Mouse (Mus musculus) monocyte, adult 5-6 weeks (primary cell): ENCODE measurements around the gene Jakmip3. TPM values are rescaled to one million over a fixed set of nuclear protein-coding genes. Genes with fewer than 3 reads are reported as not detected.

Experiments used
- ATAC-seq: fragments of 153-309, 156-312 bp; replicated peaks from 2 replicates; pipeline ENCODE4 v1.8.0; 2017; ENCODE audit warnings: mild to moderate bottlenecking; ENCODE audit not compliant: low TSS enrichment, insufficient number of reproducible peaks, severe bottlenecking, poor library complexity, low FRiP score
- total RNA-seq: library from RNA; stranded (forward); fragments of 200-1000, 200-491, 200-594 nt; gene quantifications from 3 replicates; pipeline ENCODE4 v1.2.3, GENCODE M21; 2017

The Jakmip3 gene
- total RNA-seq: not detected in 3 replicates

DNA sequence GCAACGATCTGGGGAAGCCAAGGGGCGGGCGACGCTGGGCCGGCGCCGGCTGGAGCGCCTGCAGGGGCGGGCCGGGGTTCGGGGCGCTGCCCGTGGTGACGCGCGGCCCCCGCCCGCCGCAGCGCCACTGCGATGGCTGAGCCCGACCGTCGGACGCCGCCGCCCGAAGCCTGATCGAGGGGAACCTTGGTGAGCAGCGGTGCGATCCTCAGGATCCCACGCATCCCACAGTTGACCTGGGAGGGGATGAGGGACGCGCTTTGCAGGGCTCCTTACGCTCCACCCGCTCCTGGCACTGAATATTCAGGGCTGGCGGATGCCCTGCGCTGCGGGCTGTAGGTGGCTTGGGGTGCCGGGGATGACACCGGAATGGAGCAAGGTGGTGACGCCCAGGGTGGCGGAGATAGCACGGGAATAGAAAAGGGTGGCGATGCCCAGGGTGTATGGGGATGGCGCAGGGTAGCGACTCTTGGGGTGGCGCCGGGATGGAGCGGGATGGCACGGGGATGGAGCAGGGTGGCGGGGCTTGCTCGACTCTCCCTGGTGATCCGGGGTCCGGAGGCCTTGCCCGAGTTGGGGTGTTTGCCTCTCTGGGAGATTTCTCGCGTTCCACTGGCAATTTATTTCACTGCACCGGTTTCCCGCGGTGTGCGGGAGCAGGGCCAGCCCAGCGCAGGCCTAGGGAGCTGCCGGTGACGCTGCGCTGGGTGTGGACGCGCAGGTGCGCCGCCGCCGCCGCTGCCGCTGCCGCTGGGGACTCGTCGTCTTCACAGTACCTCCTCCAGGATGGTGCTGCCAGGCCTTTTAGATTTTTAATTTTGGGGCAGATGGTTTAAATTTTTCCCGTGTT lies at the start of gene Jakmip3:
Gene Jakmip3, plus strand, starts transcription at position 119 of the 850 bp plus-strand sequence.
- ATAC-seq: no peak

DNA sequence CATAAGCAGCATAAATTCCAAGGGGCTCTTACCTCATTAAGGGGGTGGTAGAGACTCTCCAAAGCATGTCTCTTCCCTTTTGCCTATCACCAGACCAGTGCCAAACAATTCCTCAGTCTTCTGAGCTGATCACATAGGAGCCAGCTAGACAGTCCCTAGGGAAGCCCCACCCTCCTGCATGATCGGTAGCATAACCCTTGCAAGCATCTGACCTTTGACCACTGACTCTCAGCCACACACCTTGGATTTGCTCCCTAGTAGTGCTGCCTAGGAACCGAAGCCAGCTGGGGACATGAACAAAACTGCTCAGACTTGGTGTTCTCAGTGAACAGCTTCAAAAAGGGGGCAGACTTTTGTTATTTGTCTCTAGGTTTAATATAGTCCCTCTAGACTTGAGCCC lies 42.4 kb upstream of the Jakmip3 start:
- no peak for ATAC-seq

DNA sequence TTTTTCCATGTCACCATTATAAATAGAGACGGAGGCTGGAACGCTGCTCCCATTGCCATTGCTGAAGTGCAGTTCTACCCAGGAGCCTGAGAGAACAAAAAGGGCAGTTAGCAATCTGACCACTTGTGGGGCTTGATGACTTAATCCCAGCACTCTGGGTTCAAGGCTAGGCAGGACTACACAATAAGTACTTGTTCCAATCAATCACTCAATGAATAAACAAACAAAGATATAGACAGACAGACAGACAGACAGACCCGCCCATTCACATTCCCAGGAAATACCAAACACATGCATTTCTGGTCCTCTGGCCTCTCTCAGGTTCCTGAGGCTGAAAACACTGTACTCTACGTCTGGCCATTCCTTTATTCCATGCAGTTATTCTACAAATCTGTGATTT lies 41.8 kb upstream of the Jakmip3 start:
- no peak for ATAC-seq

DNA sequence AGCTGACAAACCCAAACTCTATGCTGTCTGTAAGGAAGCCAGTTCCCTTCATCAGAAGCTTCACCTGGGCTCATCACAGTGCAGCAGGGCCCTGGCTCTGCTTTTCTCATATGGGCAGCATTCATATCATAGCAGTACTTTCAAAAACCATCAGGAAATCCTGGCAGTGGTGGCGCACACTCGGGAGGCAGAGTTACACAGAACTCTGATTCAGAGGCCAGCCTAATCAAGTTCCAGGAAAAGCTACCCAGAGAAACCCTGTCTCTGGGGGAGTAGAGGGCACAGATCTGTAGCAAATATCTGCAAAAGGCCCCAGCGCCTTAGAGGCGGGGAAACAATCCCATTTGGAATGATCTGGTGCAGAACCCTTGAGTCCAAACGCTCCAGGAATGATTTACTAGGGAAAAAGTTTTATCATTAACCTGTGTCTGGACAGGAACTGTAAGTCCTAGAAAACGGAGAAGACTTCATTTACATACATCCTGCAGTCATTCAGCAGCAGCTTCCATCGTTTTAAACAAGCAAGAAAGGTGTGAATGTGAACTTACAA lies 36.6 kb upstream of the Jakmip3 start:
- no peak for ATAC-seq

DNA sequence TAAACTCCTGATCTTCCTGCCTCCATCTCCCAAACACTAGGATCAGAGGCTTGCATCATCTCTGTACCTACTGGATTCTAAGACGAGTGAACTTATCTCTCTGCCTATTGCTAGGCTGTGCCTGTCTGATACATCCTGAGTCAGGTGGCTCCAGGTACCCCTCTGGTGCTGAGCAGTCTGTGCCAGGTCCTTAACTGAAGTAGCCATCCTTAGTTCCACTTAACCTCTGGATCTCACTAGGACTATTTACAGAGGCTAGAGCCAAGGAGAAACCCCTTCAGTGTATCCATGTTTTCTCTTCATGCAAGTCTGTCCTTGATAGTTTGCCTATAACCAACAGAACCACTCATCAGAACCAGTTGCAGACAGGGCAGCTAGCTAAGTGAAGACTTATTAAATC lies 34.1 kb upstream of the Jakmip3 start:
- ATAC-seq: no peak

DNA sequence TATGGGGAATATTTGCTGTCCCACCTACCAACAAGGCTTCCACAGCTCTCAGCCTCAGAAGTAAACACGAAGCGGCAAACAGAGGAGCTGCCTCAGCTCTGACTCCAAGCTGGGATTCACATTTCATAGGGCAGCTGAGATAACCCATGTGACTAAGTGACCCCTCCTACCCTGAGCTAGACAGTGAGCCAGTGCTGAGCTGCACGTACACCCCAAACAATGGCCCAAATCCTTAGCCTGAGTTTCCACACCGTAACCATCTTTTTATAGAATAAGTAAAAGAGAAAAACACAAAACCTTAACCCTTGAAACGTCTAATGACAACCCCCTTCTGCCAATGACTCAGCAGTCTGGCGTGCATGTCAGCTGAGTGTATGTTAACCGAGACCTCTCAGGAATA lies 33.5 kb upstream of the Jakmip3 start:
- ATAC-seq: no peak

DNA sequence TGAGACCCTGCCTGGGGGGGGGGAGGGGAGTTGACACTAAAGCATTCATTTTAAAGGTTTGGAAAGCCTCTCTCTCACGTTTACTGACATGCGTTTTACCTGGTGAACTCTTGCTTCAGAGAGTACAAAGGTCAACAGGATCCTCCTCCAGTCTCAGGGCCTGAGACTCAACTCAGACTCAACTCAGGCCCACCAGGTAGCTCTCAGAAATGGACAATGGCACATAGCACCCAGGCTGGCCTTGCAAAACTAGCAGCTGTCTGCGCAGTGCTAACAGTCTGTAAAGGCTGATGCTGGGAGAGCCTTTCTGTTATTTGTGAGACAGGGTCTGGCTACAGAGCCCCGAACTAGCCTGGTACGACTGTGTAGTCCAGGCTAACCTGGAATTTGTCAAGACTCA lies 32.6 kb upstream of the Jakmip3 start:
- ATAC-seq: no peak

DNA sequence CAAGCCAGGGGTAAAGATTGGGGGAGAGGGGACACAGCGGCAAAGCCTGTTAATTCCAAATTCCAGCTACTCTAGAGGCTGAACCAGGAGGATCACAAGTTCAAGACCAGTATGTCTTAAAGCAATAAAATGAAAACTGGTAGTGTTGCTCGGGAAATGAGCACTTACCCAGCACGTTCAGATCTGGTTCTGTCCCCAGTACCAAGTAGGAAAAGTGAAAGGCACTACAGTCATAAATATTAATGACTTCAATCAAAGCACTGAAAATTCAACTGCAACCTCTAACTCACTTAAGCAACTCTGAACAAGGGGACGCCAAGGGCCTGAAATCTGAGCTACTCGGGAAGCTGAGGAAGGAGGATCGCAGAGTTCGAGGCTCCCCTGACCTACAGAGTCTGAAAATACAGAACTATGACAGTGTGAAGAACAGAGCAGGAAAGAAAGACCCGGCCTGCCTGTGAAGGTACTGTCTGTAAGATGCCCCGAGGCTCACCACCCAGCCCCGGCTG lies 31.7 kb upstream of the Jakmip3 start:
- ATAC-seq: no peak

DNA sequence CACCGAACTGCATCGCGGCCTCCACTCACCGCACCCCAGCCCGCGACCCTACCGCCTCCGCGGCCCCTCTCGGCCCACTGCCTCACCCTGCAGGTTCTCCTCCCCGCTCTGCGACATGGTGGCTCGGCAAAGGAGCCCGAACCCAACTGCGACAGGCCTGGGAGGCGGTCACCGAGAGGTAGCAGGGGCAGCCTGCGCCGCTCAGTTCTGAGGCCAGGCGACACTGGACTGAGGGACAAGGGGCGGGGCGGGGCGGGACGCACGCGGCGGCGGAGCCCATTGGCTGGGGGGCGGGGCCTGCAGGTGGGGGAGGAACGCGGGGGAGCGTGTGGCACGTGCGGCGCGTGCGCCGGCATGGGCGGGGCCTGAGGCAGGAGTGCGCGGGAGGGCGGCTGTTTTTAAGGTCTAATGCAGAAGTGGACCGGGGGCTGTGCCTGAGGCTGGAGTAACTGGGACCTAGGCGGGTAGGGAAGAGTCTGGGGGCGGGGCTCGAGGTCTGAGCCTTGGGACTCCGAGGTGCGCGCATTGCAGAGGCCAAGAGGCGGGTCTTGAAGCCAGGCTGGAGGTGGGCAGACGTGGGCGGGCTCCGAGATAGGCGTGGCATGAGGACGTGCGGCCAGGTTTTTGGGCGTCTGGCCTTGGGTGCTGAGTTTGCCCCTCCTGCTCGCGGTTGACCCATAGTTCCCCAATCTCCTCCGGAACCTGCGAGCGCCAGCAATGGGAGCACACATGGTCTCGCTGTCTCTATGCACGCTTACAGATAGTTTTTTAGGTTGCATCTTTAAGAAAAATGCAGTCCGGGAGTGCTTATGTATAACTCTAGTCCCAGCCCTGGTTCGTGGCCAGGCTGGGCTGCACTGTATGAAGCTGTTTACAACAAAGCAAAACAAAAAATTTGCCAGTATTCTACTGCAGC lies 31.0 kb upstream of the Jakmip3 start, which contains the start of gene Bnip3:
Gene Bnip3, minus strand, starts transcription at position 243 of the 916 bp plus-strand sequence.
- peak; percentile 87 for ATAC-seq

DNA sequence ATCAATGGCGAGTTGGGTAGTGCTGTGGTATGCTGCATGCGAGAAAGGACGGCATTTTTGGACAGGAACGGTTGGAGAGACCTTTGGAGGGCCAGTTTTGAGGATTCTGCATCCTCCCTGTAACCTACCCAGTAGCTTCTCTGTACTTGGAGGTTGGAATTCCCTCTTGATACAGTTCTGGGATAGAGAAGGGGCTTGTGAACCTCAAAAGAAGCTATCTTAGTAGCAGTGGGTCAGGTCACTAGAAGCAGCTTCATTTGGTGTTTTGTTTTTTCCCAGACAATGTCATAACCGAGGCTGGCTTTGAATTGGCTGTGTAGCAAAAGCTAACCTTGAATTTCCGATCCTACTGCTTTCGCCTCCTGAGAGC lies 30.4 kb upstream of the Jakmip3 start:
- ATAC-seq: no peak

DNA sequence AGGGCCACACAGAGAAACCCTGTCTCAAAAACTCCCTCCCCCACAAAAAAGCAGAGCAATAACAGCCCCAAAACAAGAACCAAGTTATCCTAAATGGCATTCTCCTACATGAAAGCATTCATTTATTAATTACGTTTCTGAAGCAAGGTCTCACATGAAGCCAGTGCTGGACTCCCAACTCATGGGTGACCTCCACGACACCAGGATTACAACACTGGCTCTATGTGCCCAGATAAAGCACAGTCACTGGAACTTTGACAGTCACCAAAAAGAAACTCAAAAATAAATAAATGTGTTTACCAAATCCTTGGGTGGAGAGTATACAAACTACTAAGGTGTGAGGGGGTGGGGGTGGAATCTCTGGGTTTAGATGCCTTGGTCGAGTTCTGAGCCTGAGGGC lies 26.9 kb upstream of the Jakmip3 start:
- ATAC-seq: no peak

DNA sequence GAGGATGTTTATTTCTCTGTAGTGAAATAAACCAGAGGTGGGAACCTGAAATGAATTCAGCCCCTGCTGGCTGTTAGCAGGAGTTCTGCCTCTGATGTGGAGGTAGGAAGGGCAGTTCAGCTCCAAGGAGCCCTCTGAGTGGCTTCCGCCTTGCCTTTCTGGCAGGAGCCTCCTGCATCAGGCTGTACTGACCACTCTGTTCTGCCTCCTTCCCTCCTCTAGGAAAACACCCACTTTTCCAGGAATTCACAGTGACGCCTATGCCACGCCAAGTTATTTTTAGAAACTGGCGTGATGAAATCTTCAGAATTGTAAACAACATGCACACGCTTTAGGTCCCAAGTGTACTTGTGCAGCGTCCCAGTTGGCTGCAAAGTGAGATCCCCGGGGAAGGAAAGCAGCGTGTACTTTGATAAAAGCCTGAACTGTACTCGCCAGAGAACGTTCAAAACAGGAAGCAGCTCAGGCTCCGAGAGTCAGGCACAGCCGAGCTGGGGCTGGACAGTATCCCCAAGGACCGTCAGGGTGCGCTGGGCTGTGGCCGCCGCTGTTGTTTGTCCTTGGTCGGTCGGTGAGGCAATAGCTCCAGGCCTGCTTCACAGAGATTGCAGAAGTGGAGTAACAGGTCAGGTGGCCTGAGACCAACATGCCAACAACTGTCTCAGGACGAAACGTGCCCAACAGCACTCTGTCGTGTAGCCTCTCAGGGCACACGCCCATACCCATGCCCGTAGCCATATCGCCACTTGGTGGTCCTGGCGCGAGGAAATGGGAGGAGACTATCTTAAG lies 21.2 kb upstream of the Jakmip3 start:
- peak; percentile 96 for ATAC-seq

DNA sequence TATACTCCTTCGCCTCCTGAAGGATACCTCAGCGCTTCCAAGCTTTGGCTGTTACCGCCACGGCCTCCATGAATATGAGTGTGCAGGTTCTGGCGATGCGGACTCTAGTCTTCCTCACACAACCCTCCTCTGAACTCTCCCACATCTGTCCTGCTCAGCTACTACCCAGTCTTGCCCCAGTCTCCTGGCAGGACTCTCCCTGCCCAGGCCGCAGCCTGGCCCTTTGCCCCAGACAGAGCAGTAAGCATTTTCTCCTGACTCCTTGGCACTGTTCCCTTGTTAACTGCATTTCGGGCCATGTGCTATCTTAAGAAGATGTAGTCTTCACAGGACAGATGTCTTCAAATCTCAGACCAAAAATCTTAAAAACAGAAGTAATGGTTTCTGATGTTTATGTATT lies 18.9 kb upstream of the Jakmip3 start:
- no peak for ATAC-seq

DNA sequence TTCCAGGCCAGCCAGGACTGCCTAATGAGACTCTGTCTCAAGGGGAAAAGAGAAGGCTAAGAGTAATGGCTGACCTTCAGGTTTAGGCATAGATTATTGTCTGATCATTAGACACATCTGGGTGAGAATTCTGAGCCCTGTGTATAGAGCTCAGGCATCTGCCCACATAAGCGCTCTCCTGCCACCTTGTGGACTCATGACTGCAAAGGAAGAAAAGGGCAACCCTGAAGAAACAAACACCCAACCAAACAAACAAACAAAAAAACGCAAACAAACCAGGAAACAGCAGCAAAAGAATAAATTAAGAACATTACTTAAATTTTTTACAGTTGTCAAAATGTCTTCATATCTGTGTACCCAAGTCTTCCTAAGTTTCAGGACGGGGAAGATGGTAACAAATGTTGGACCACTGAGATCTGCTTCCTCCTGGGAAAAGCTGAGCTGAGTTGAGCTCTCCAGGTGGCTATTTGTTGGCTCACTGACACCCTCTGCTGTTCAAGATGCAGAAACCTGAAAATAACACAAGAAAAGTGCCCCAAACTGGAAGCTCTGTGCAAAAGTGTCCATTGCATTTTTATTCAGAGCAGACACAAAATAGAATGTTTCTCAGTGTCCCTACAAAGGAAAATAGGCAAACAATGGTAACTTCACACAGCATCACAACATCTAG lies 16.6 kb upstream of the Jakmip3 start:
- ATAC-seq: no peak

DNA sequence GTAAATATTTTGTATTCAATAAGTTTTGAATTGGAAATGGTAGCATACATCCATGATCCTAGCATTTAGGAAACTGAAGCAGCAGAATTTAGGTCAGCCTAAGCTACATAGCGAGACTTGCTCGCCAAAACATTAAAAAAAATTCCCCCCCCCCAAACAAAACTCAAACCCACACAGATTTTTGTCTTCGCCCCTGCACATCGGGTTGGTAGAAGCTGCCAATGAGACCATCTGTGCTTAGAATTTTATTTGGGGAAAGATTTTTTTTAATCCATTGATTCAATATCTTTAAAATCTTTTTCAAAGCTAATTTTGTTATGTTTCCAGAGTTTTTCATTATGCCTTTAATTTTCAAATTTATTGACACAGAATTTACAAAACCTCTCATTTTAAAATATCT lies 12.1 kb upstream of the Jakmip3 start:
- ATAC-seq: no peak

DNA sequence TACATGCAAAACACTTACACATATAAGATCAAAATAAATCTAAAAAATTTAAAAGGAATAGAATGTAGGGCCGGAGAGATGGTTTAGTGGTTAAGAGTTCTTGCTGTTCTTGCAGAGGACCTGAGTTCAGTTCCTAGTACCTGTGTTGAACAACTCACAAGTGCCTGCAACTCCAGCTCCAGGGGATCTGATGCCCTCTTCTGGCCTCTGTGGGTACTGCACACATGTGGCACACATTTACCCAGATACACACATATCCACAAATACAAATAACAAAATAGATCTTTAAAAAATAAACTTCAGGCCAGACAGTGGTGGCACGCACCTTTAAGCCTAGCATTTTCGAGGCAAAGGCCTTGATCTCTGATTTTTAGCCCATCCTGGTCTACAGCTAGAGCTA lies 6.0 kb upstream of the Jakmip3 start:
- ATAC-seq: no peak

DNA sequence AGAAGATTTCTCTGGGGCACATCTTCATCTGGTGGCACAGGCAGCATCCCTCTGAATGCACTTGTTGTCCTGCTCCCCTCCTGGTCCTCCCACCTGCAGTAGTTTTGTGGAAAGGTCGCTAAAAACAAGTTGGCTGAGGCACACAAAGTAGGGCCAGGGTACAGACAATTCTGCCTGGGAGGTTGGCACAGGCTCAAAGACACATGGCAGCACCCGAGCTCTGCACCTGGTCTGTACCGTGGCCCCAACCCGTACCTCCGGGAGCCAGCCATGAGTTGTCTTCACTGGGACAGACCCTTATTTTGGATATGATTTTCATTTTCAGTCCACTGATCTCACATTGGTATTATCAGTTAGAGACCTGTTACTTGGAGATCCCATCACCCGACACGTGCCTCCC lies 1.5 kb upstream of the Jakmip3 start:
- no peak for ATAC-seq

DNA sequence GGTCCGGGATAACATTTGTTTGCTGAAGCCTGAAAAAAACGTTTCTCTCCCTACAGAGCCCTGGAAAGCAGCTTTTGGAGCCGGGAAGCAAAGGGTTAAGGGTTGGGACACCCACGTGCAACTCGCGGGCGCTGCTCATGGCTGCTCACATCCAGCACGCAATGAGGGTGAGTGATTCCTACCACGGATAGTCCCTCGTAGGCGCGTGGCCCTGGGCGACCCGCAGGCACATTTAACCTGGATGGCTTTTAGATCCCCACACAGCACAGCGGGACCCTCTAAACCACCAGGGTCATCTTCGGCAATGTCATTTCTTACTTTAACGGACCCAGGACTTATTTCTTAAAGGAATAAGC lies 296 bp upstream of the Jakmip3 start:
- no peak for ATAC-seq
